Mouse (Mus musculus) limb, embryonic 13.5 days (tissue): ENCODE measurements at regions not wholly inside any gene's neighbourhood (a gene's known extent, or its start where the extent isn't known, plus 50 kb on each side); places are given as distances from the start of the nearest gene placed in this dataset.
"Not testable (repeated sequence)": the region's sequence is repeated elsewhere in the genome, so short reads cannot be mapped to it uniquely, and the experiment has no call there.

Source experiments
- ATAC-seq: fragments of 200-750 bp; cut with Nextera tagmentation; 2 replicates; pipeline ENCODE4 v1.8.0; 2017; ENCODE audit warnings: low read depth, moderate number of reproducible peaks, moderate TSS enrichment; ENCODE audit not compliant: low FRiP score
- H3K27ac ChIP-seq: fragments of 300-500 bp; sonication (generic); 2 replicates; pipeline ENCODE4 v1.5.1; 2015; ENCODE audit warnings: inconsistent platforms, mild to moderate bottlenecking, moderate library complexity
- H3K27me3 ChIP-seq: fragments of 300-500 bp; sonication (generic); 2 replicates; pipeline ENCODE4 v1.6.1; 2015; ENCODE audit warnings: mild to moderate bottlenecking, inconsistent platforms
- H3K36me3 ChIP-seq: fragments of 300-500 bp; sonication (generic); 2 replicates; pipeline ENCODE4 v1.6.1; 2015; ENCODE audit warnings: inconsistent platforms, mild to moderate bottlenecking, moderate library complexity
- H3K4me1 ChIP-seq: fragments of 300-500 bp; sonication (generic); 2 replicates; pipeline ENCODE4 v1.6.1; 2015; ENCODE audit warnings: inconsistent platforms
- H3K4me2 ChIP-seq: fragments of 300-500 bp; sonication (generic); replicated peaks from 2 replicates; pipeline ENCODE4 v1.6.1; 2015; ENCODE audit warnings: inconsistent platforms, mild to moderate bottlenecking, moderate library complexity
- H3K4me3 ChIP-seq: fragments of 300-500 bp; sonication (generic); 2 replicates; pipeline ENCODE4 v1.5.1; 2015; ENCODE audit warnings: moderate library complexity, mild to moderate bottlenecking, inconsistent platforms
- H3K9ac ChIP-seq: fragments of 300-500 bp; sonication (generic); 2 replicates; pipeline ENCODE4 v1.6.1; 2015; ENCODE audit warnings: mild to moderate bottlenecking, inconsistent platforms
- H3K9me3 ChIP-seq: fragments of 300-500 bp; sonication (generic); 2 replicates; pipeline ENCODE4 v1.6.1; 2016; ENCODE audit warnings: inconsistent platforms
- WGBS: fragments of 180-500 bp; shearing (Covaris S2); methylation state at CpG from one replicate; pipeline ENCODE4 v1.1.7; 2015; 5-methylcytosine and 5-hydroxymethylcytosine counted together

- 43% methylated on average over 8 of the region's 8 CpGs for WGBS
- H3K9me3 ChIP-seq = no peaks in the 10 kb centered on the region
- H3K27me3 ChIP-seq = no peaks in the 10 kb centered on the region
- H3K27ac ChIP-seq = no peak overlapping the region
- no peak for ATAC-seq
- no peak overlapping the region for H3K4me2 ChIP-seq
- no peaks in the 10 kb centered on the region for H3K36me3 ChIP-seq
- no peak overlapping the region for H3K4me3 ChIP-seq
- peaks cover 7% of the 10 kb centered on the region; the same call in 1 of the 2 replicates for H3K4me1 ChIP-seq
- no peak overlapping the region for H3K9ac ChIP-seq
These were observed 80.6 kb upstream of the Tcf12 start for GRCm38 (mm10) chr9:72192051-72192952.

DNA sequence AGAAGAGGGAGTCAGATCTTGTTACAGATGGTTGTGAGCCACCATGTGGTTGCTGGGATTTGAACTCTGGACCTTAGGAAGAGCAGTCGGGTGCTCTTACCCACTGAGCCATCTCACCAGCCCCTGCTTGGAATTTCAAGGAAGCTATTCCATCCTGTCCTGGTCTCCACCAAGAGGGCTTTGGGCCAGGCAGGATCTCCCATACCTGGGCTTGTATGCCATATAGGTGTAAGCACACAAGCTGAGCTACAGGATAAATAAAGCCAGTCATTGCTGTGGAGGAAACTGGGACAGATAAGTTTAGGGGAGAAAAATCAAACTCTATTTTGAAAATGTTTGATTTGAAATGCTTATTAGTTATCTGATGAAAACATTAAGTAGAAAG is 81.3 kb upstream of the Tcf12 start:
- H3K27me3 ChIP-seq, ATAC-seq, H3K4me2 ChIP-seq, H3K4me3 ChIP-seq, H3K27ac ChIP-seq, H3K9ac ChIP-seq, H3K4me1 ChIP-seq, H3K36me3 ChIP-seq, H3K9me3 ChIP-seq: not testable (repeated sequence)
- WGBS = 79% methylated on average over 1 of the region's 1 CpGs

DNA sequence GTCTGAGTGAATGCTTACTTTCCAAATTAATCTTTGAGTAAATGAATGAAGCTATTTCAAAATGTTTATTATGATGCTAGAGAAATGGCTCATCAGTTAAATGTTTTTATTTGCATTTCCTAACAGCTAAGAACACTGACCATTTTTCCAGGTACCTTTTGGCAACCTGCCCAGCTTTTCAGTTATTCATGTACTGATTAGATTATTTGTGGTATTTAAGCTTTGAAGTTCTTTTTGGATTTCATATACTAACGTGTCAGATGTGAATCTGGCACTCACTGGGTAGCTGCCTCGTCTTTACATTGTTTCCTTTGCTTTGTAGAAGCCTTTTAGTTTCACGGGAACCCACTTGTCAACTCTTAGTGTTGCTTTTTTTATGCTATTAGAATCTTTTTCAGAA is 79.3 kb upstream of the Zfp280d start:
- Histone ChIP-seq H3K4me1 (peaks cover 7% of the 10 kb centered on the region; the same call in 1 of the 2 replicates), H3K4me3 (no peak overlapping the region), H3K27me3 (no peaks in the 10 kb centered on the region), H3K9me3 (no peaks in the 10 kb centered on the region), H3K4me2 (no peak overlapping the region), H3K9ac (no peak overlapping the region), H3K36me3 (no peaks in the 10 kb centered on the region), H3K27ac (no peak overlapping the region)
- WGBS = 72% methylated on average over 3 of the region's 3 CpGs
- no peak for ATAC-seq

DNA sequence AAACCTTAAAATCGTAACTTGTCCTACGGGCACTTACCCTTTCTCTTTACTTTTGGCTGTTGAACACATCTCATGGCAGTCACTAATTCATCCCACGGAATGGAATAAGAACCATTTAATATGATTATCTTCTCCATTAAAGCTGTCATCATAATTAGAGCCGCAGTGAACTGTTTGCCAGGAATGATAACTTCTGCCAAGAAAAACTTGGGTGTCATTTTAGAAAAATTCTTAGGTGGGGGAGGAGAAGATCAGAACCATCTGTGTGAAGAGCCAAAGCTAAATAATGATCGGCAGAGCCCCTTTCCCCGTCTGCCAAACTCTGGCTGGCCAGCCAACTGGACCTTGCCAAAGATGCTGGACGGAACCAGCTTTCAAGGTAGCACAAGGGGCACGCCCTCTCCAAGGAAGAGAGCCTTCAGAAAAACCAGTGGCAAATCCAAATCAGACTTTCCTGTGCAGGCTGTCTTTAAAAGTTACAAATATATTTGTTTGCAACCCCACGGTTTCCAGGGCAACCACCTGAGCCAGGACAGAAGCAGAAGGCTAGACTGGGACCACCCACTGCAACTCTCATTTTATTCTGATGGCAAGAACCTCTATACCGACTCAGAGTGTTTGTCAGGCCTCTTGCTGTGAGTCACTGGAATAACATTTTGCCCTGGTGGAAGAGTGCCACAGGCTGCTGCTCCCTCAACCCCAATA is 77.9 kb upstream of the Zfp280d start:
- ATAC-seq = no peak
- 74% methylated on average over 10 of the region's 10 CpGs for WGBS

DNA sequence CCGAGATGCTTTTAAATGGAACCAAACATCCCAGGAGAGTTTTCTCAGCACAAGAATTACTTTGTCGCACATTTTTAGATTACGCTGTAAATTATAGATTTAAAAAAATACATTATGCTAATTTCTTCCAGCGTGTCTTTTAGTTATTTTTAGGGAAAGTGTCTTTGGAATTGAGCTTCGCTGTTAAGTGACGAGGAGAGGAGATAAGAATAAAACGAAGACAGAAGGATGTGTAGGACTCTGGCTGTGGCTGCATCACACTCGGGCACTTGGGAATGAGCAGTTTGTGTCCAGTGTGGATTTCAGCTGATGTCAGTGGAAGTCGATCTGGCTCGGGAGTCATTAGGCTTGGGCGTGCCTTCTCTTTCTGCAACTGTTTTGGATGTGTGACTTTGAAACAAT is 77.3 kb upstream of the Zfp280d start:
- peaks cover 7% of the 10 kb centered on the region; the same call in 1 of the 2 replicates for H3K4me1 ChIP-seq
- ATAC-seq = no peak
- H3K36me3 ChIP-seq = no peaks in the 10 kb centered on the region
- H3K4me2 ChIP-seq = no peak overlapping the region
- H3K27me3 ChIP-seq = no peaks in the 10 kb centered on the region
- H3K4me3 ChIP-seq = no peak overlapping the region
- 78% methylated on average over 11 of the region's 11 CpGs for WGBS
- H3K9ac ChIP-seq = no peak overlapping the region
- no peaks in the 10 kb centered on the region for H3K9me3 ChIP-seq
- no peak overlapping the region for H3K27ac ChIP-seq

More for the DNA sequence above, 77.9 kb upstream of the Zfp280d start:
- Histone ChIP-seq H3K27ac (no peak overlapping the region), H3K9me3 (no peaks in the 10 kb centered on the region), H3K4me1 (peaks cover 7% of the 10 kb centered on the region; the same call in 1 of the 2 replicates), H3K4me2 (no peak overlapping the region), H3K36me3 (no peaks in the 10 kb centered on the region), H3K9ac (no peak overlapping the region), H3K4me3 (no peak overlapping the region), H3K27me3 (no peaks in the 10 kb centered on the region)

DNA sequence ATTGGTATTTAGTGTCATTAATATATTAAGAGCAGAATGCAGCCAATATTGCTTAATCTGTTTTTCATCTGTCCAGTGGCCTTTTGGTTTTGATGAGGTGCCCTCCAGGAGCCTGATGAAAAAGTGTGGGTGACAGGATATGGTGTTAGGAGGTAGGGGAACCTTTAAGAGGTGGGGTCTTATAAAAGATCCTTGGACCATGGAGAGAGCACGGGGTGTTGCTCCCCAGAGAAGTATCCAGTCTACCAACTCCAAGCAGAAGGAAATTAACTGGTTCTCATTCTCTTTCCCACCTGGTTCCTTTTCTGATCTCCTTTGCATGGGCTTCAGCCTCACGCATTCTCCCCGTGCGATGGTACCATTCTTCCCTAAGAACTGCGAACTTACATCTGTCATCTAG is 75.7 kb upstream of the Zfp280d start:
- Histone ChIP-seq H3K9ac (no peak overlapping the region), H3K4me3 (no peak overlapping the region), H3K27ac (no peak overlapping the region), H3K9me3 (no peaks in the 10 kb centered on the region), H3K4me2 (no peak overlapping the region), H3K36me3 (no peaks in the 10 kb centered on the region), H3K4me1 (peaks cover 7% of the 10 kb centered on the region; the same call in 1 of the 2 replicates), H3K27me3 (no peaks in the 10 kb centered on the region)
- no peak for ATAC-seq
- 91% methylated on average over 5 of the region's 5 CpGs for WGBS

DNA sequence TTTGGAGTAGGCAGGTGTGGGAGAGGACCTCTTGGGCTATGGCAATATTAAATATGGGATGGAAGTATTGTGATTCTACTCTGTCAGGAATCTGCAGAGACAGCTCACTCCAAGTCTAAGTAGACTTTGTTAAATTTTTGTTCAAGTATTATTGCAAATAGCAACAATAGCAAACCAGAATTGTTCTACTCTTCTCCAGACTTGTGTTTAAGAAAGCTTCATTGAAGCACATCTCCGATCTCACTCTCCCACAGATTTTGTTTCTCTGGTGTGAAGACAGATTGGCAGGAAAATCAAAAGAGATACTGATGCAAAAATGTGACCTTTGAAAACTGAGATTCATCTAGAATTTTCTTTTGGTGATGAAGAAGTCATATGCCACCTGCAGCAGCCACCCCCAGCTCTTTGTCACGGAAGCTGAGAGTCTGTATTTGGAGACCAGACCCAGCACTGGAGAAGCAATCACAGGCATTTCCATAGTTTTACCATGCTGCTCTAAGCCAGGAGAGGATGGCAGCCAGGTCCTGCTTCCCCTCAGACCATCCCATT is 70.2 kb upstream of the Zfp280d start:
- Histone ChIP-seq H3K9me3 (no peaks in the 10 kb centered on the region), H3K36me3 (no peaks in the 10 kb centered on the region), H3K4me3 (no peak overlapping the region), H3K27ac (no peak overlapping the region), H3K27me3 (no peaks in the 10 kb centered on the region), H3K4me2 (no peak overlapping the region), H3K9ac (no peak overlapping the region), H3K4me1 (no peaks in the 10 kb centered on the region)
- 94% methylated on average over 2 of the region's 2 CpGs for whole genome bisulfite sequencing
- no peak for ATAC-seq

GRCm38 (mm10) chr9:72205815-72206214 is 68.8 kb upstream of the Zfp280d start:
- no peak overlapping the region for H3K27ac ChIP-seq
- no peak overlapping the region for H3K4me3 ChIP-seq
- no peaks in the 10 kb centered on the region for H3K27me3 ChIP-seq
- no peaks in the 10 kb centered on the region for H3K36me3 ChIP-seq
- 54% methylated on average over 7 of the region's 7 CpGs for WGBS
- no peak overlapping the region for H3K4me2 ChIP-seq
- H3K9ac ChIP-seq = no peak overlapping the region
- ATAC-seq = no peak
- no peaks in the 10 kb centered on the region for H3K9me3 ChIP-seq
- no peaks in the 10 kb centered on the region for H3K4me1 ChIP-seq

GRCm38 (mm10) chr9:72206911-72207310 is 67.7 kb upstream of the Zfp280d start:
- no peak overlapping the region for H3K27ac ChIP-seq
- WGBS = 80% methylated on average over 2 of the region's 2 CpGs
- H3K27me3 ChIP-seq = no peaks in the 10 kb centered on the region
- no peak overlapping the region for H3K9ac ChIP-seq
- H3K9me3 ChIP-seq = no peaks in the 10 kb centered on the region
- H3K4me2 ChIP-seq = no peak overlapping the region
- H3K36me3 ChIP-seq = no peaks in the 10 kb centered on the region
- no peak overlapping the region for H3K4me3 ChIP-seq
- no peak for ATAC-seq
- H3K4me1 ChIP-seq = no peaks in the 10 kb centered on the region

DNA sequence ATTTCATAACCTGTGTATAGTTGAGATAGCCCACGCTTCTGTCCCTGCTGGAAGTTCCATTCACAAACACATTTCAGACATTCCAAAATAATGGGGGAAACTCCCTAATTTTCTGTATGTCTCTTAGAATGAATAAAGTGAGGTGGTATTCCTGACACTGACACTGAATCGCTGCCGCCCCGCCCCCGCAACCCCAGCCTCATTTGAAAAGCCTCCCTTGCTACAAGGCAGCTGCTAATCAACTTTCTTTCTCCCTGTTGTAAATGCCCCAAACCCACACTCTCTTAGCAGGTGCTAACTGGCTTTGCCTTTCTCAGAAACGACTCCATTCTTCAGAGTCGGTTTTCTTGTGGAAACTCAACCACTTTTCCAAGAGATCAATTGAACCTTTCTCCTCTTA is 66.4 kb upstream of the Zfp280d start:
- no peaks in the 10 kb centered on the region for H3K36me3 ChIP-seq
- H3K4me1 ChIP-seq = no peaks in the 10 kb centered on the region
- no peaks in the 10 kb centered on the region for H3K9me3 ChIP-seq
- H3K27ac ChIP-seq = no peak overlapping the region
- no peak overlapping the region for H3K4me3 ChIP-seq
- 55% methylated on average over 7 of the region's 7 CpGs for WGBS
- ATAC-seq = no peak
- H3K9ac ChIP-seq = no peak overlapping the region
- no peak overlapping the region for H3K4me2 ChIP-seq
- H3K27me3 ChIP-seq = no peaks in the 10 kb centered on the region

GRCm38 (mm10) chr9:72217296-72218028 is 57.2 kb upstream of the Zfp280d start:
- no peaks in the 10 kb centered on the region for H3K9me3 ChIP-seq
- H3K27ac ChIP-seq = no peak overlapping the region
- no peak overlapping the region for H3K9ac ChIP-seq
- no peaks in the 10 kb centered on the region for H3K27me3 ChIP-seq
- H3K4me3 ChIP-seq = no peak overlapping the region
- 55% methylated on average over 11 of the region's 11 CpGs for WGBS
- no peak overlapping the region for H3K4me2 ChIP-seq
- ATAC-seq = peak; percentile 77
- H3K4me1 ChIP-seq = peaks cover 8% of the 10 kb centered on the region; the same call in 1 of the 2 replicates
- H3K36me3 ChIP-seq = no peaks in the 10 kb centered on the region

- no peak for ATAC-seq
- WGBS = 72% methylated on average over 7 of the region's 7 CpGs
These were observed 55.9 kb upstream of the Zfp280d start for GRCm38 (mm10) chr9:72218736-72219135.

More at GRCm38 (mm10) chr9:72218736-72219135, 55.9 kb upstream of the Zfp280d start:
- no peak overlapping the region for H3K9ac ChIP-seq
- no peaks in the 10 kb centered on the region for H3K27me3 ChIP-seq
- no peak overlapping the region for H3K27ac ChIP-seq
- H3K9me3 ChIP-seq = no peaks in the 10 kb centered on the region
- no peaks in the 10 kb centered on the region for H3K36me3 ChIP-seq
- H3K4me3 ChIP-seq = no peak overlapping the region
- peaks cover 8% of the 10 kb centered on the region; the same call in 1 of the 2 replicates for H3K4me1 ChIP-seq
- no peak overlapping the region for H3K4me2 ChIP-seq
